Comparison of ENCODE assay signal across 9 mouse cellular contexts in the genomic region with DNA sequence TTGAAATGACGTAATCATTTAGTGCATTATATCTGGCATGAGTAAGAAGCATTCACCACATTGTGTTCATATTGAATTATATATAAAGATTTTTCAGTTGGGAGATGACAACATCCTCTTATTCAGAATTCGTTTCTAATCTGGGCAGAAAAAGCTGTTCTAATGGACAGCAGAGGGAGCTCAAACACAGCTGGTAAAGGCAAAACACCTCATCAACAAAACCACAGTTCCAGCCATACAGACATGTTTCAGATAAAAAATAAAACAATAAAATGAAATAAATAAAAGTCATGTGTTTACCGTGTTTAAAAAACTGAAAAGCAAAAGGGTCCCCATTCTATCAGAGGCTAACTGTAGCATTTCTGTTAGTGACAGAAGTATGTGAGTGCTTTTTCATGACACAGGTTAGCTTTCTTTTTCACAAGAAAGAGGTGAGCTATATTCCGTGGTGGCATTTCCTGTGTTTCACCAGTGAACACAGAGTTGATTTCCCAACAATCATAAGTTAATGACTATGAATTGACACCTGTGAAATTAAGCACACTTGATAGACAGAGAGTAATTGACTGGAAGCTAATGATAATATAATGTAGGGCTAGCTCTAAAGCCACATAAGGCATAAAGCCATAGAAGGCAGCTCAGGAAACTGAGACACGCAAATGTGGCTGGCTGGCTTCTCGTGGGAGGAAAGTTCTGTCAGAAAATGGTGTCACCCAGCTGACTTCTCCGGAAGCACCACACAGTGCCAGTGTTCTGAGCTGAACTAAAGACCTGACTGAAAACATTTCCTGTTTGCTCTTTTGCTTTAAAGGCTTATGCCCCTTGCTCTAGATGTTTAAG.
DNase-seq lines count a peak whose midpoint lies in the region; ATAC-seq and TF ChIP-seq lines count a peak whose summit lies in the region.
"Had no signal": no experiment of that assay in that cellular context is flagged by ENCODE, and none has a peak within 500 bp of the region (broad histone marks: within the 10 kb centered on the region; RNA-seq: fewer than 3 reads in every experiment).

No protein-coding gene starts in this region.

- no peaks in the 10 kb centered on the region for H3K9me3 ChIP-seq in lung, embryonic 14.5 days (ENCODE audit: low read depth, low read length)
- H3K9me3 ChIP-seq in forebrain, postnatal 0 days (ENCODE audit: low read length), result no peaks in the 10 kb centered on the region
- H3K9me3 ChIP-seq in midbrain, embryonic 13.5 days, result no peaks in the 10 kb centered on the region

- WGBS in lung, embryonic 14.5 days, result 46% methylated on average over 7 of the region's 7 CpGs
- WGBS in forebrain, postnatal 0 days, result 52% methylated on average over 7 of the region's 7 CpGs
- WGBS in midbrain, embryonic 13.5 days, result 62% methylated on average over 7 of the region's 7 CpGs

- no peaks in the 10 kb centered on the region for H3K4me1 ChIP-seq in lung, embryonic 14.5 days (ENCODE audit: insufficient read depth)
- H3K4me1 ChIP-seq in forebrain, postnatal 0 days (ENCODE audit: insufficient read depth), result no peaks in the 10 kb centered on the region
- H3K4me1 ChIP-seq in midbrain, embryonic 13.5 days (replicated peaks), result no peaks in the 10 kb centered on the region

- H3K4me3 ChIP-seq in lung, embryonic 14.5 days (ENCODE audit: low read depth, low read length), result no peak overlapping the region
- no peak overlapping the region for H3K4me3 ChIP-seq in forebrain, postnatal 0 days (ENCODE audit: low read depth, low read length)
- no peak overlapping the region for H3K4me3 ChIP-seq in midbrain, embryonic 13.5 days (replicated peaks)

- H3K27me3 ChIP-seq in lung, embryonic 14.5 days (ENCODE audit: insufficient read depth, low read length), result no peaks in the 10 kb centered on the region
- no peaks in the 10 kb centered on the region for H3K27me3 ChIP-seq in forebrain, postnatal 0 days (ENCODE audit: insufficient read depth, low read length)
- no peaks in the 10 kb centered on the region for H3K27me3 ChIP-seq in midbrain, embryonic 13.5 days

- no peak overlapping the region for H3K27ac ChIP-seq in lung, embryonic 14.5 days (ENCODE audit: low read depth)
- H3K27ac ChIP-seq in forebrain, postnatal 0 days (ENCODE audit: low read depth, low read length), result no peak overlapping the region
- H3K27ac ChIP-seq in midbrain, embryonic 13.5 days, result no peak overlapping the region
- H3K27ac ChIP-seq: macrophage had no signal

- H3K4me2 ChIP-seq in lung, embryonic 14.5 days, result no peak overlapping the region
- H3K4me2 ChIP-seq in forebrain, postnatal 0 days (ENCODE audit: low read depth), result no peak overlapping the region
- H3K4me2 ChIP-seq in midbrain, embryonic 13.5 days (replicated peaks), result no peak overlapping the region

- TF ChIP-seq CTCF in lung, embryonic 14.5 days (IDR thresholded peaks at IDR 0.05; ENCODE audit: low read depth), result peak; percentile 63
- peak; percentile 71 for TF ChIP-seq CTCF in forebrain, postnatal 0 days (IDR thresholded peaks at IDR 0.05; ENCODE audit: low read depth)

- H3K9ac ChIP-seq in lung, embryonic 14.5 days, result no peak overlapping the region
- H3K9ac ChIP-seq in forebrain, postnatal 0 days, result no peak overlapping the region
- H3K9ac ChIP-seq in midbrain, embryonic 13.5 days (replicated peaks), result no peak overlapping the region

- no peaks in the 10 kb centered on the region for H3K36me3 ChIP-seq in lung, embryonic 14.5 days (ENCODE audit: insufficient read depth)
- no peaks in the 10 kb centered on the region for H3K36me3 ChIP-seq in forebrain, postnatal 0 days (ENCODE audit: insufficient read depth)
- H3K36me3 ChIP-seq in midbrain, embryonic 13.5 days, result peaks cover 8% of the 10 kb centered on the region

- DNase-seq in adrenal gland, postnatal 14 days, result peak; percentile 6
- no peak for DNase-seq in adrenal gland, adult 8-10 months
- peak; percentile 72 for DNase-seq in lung, embryonic 14.5 days
- no peak for DNase-seq in lung, postnatal 25 days (ENCODE audit: low spot score)
- DNase-seq in forebrain, postnatal 0 days, result peak; percentile 62
- no peak for DNase-seq in urinary bladder, adult 2 months (ENCODE audit: low spot score)
- no peak for DNase-seq in ovary, postnatal 14 days (ENCODE audit: low spot score)

- ATAC-seq in lung, embryonic 14.5 days (ENCODE audit: insufficient read depth), result peak; percentile 24; the same call in 1 of the 2 replicates
- ATAC-seq in forebrain, postnatal 0 days, result peak; percentile 62; the same call in 1 of the 2 replicates
- ATAC-seq in midbrain, embryonic 13.5 days, result peak; percentile 66

Comparison
In these comparisons a context has a peak if more than half of its experiments do, and no peak if none do; other contexts are left out.
1. DNase-seq: peak in adrenal gland, postnatal 14 days (single experiment), lung, embryonic 14.5 days (single experiment) and forebrain, postnatal 0 days (single experiment); none in adrenal gland, adult 8-10 months (single experiment), lung, postnatal 25 days (single experiment), urinary bladder, adult 2 months (single experiment) and ovary, postnatal 14 days (single experiment).
2. Peak in every context shown above with its lines, with median percentiles within 50 percentile points of each other: ATAC-seq.